Mouse (Mus musculus): ENCODE measurements at regions not wholly inside any gene's neighbourhood (a gene's known extent, or its start where the extent isn't known, plus 50 kb on each side); places are given as distances from the start of the nearest gene placed in this dataset.
"Not testable (repeated sequence)": the region's sequence is repeated elsewhere in the genome, so short reads cannot be mapped to it uniquely, and the experiment has no call there.

- DNase-seq (ENCODE audit: low spot score in 2 of 2), result not testable (repeated sequence)
Observed at GRCm38 (mm10) chr6:67674717-67675116, 139.1 kb upstream of the Tacstd2 start.

- DNase-seq (ENCODE audit: low spot score in 2 of 2), result not testable (repeated sequence)
Observed at GRCm38 (mm10) chr6:67673316-67673715, 137.7 kb upstream of the Tacstd2 start.

GRCm38 (mm10) chr6:67668073-67668472 lies 132.5 kb upstream of the Tacstd2 start:
- not testable (repeated sequence) for DNase-seq (ENCODE audit: low spot score in 2 of 2)

DNA sequence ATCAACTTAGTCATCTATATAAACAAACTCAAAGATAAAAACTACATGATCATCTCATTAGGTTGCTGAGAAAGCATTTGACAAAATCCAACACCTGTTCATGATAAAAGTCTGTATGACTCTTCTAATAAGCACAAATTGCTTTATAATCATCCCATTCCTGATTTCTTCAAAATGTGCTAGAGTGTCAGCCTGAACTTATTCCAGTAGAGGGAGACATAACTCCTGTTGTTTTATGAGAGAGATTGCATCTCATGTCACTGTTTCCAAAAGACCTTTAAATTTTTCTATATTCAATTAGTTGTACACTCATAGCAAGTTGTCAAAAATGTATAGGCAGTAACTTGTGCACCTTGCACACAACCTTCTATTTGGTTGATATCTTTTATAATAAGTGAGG lies 96.0 kb upstream of the Tacstd2 start:
- DNase-seq (ENCODE audit: low spot score in 2 of 2), result no peak

- no peak for DNase-seq (ENCODE audit: low spot score in 2 of 2)
Observed at GRCm38 (mm10) chr6:67610402-67610801, 74.8 kb upstream of the Tacstd2 start.

DNA sequence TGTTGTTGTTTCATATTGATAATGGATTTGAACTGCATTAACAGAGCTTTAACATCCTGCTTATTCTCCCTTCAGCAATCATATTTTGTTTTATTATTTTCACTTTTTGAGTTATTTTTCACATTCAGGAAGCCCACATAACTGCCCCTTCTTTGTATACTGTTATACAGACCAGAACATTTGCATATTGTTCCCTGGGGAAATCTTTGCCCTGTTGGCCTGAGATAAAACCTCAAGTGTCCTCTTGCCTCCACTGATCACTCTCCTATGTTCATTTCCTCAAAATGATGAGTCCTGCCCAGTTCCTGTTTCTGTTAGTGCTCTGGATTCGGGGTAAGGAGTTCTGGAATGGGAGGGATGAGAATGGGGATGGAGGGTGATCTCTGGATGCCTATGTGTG lies 73.9 kb upstream of the Tacstd2 start:
- DNase-seq (ENCODE audit: low spot score in 2 of 2), result not testable (repeated sequence)

All from frontal cortex, postnatal 36 days (tissue).